In the genomic region with DNA sequence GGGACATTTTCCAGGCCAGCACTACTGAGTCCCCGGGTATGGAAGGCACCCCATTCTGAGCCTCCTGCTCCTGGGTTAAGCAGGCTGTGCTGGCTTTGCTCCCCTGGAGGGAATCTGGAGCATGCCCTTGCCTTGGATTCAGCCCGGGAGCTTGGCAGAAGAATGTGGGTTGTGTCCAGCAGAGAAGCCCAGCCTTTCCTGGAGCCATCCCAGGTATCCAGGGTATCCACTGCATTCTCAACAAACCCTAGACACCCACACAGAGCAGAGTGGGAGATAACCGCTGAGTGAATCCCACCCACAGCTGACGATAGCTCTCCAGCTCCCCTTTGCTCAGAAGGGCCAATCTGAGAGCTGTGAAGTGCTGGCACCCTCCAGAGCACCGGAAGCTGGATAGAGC, we compare ENCODE assay signal across 7 mouse cellular contexts. TPM values are rescaled to one million over a fixed set of nuclear protein-coding genes. Genes with fewer than 3 reads are reported as not detected.
DNase-seq lines count a peak whose midpoint lies in the region; ATAC-seq and TF ChIP-seq lines count a peak whose summit lies in the region.

No protein-coding gene starts in this region.

- H3K4me1 ChIP-seq in midbrain, embryonic 11.5 days (ENCODE audit: control insufficient read depth, insufficient read depth, low read length), result no peaks in the 10 kb centered on the region
- 0 out of 2 replicates have a peak, but pooled peaks cover under 1% of the 10 kb centered on the region for H3K4me1 ChIP-seq in midbrain, embryonic 10.5 days
- peaks cover 3% of the 10 kb centered on the region; the same call in 1 of the 2 replicates for H3K4me1 ChIP-seq in neural tube, embryonic 15.5 days
- no peaks in the 10 kb centered on the region for H3K4me1 ChIP-seq in thymus, adult 2 months (replicated peaks; ENCODE audit: control insufficient read depth, insufficient read depth, low read length)

- no peaks in the 10 kb centered on the region for H3K36me3 ChIP-seq in midbrain, embryonic 11.5 days (ENCODE audit: control insufficient read depth, insufficient read depth, low read length)
- H3K36me3 ChIP-seq in midbrain, embryonic 10.5 days, result no peaks in the 10 kb centered on the region
- H3K36me3 ChIP-seq in neural tube, embryonic 15.5 days, result no peaks in the 10 kb centered on the region
- H3K36me3 ChIP-seq in thymus, adult 2 months (ENCODE audit: control insufficient read depth, insufficient read depth, low read length), result no peaks in the 10 kb centered on the region

- WGBS in midbrain, embryonic 11.5 days, result 75% methylated on average over 5 of the region's 5 CpGs
- 77% methylated on average over 5 of the region's 5 CpGs for WGBS in midbrain, embryonic 10.5 days
- 68% methylated on average over 5 of the region's 5 CpGs for WGBS in neural tube, embryonic 15.5 days
- WGBS in thymus, adult 2 months, result 90% methylated on average over 5 of the region's 5 CpGs

- no peaks in the 10 kb centered on the region for H3K9me3 ChIP-seq in midbrain, embryonic 11.5 days (ENCODE audit: control insufficient read depth, low read length)
- H3K9me3 ChIP-seq in midbrain, embryonic 10.5 days (replicated peaks), result no peaks in the 10 kb centered on the region
- H3K9me3 ChIP-seq in neural tube, embryonic 15.5 days (replicated peaks), result no peaks in the 10 kb centered on the region

- no peaks in the 10 kb centered on the region for H3K27me3 ChIP-seq in midbrain, embryonic 11.5 days (ENCODE audit: control insufficient read depth, insufficient read depth, low read length)
- H3K27me3 ChIP-seq in midbrain, embryonic 10.5 days (ENCODE audit: low read depth, poor library complexity, severe bottlenecking), result no peaks in the 10 kb centered on the region
- H3K27me3 ChIP-seq in neural tube, embryonic 15.5 days (replicated peaks), result no peaks in the 10 kb centered on the region
- H3K27me3 ChIP-seq in thymus, adult 2 months (ENCODE audit: control insufficient read depth, insufficient read depth, low read length), result no peaks in the 10 kb centered on the region

- no peak overlapping the region for H3K4me2 ChIP-seq in midbrain, embryonic 11.5 days
- no peak overlapping the region for H3K4me2 ChIP-seq in neural tube, embryonic 15.5 days

- peak; percentile 28 for DNase-seq in midbrain, embryonic 11.5 days (ENCODE audit: low spot score, missing footprints)
- no peak for DNase-seq in midbrain, embryonic 10.5 days (ENCODE audit: low spot score)
- DNase-seq in gastrocnemius, adult 2 months, result peak; percentile 72
- DNase-seq in heart, postnatal 14 days, result peak; percentile 65 to 82
- no peak for DNase-seq in left cerebral cortex, adult 2 months (ENCODE audit: extremely low spot score in 1 of 2, low spot score in 2 of 2)
- DNase-seq in thymus, adult 2 months, result no peak

- no peak for TF ChIP-seq POLR2A in thymus, adult 2 months (IDR thresholded peaks at IDR 0.05; ENCODE audit: control insufficient read depth, extremely low read depth, insufficient read depth, low read length, poor library complexity)

- no peak overlapping the region for H3K27ac ChIP-seq in midbrain, embryonic 11.5 days (ENCODE audit: low read depth, low read length)
- H3K27ac ChIP-seq in midbrain, embryonic 10.5 days (replicated peaks), result no peak overlapping the region
- peak overlapping the region; percentile 50 for H3K27ac ChIP-seq in gastrocnemius, adult 2 months
- H3K27ac ChIP-seq in neural tube, embryonic 15.5 days (replicated peaks), result peak overlapping the region; percentile 56
- H3K27ac ChIP-seq in left cerebral cortex, adult 2 months, result no peak overlapping the region
- no peak overlapping the region for H3K27ac ChIP-seq in thymus, adult 2 months (ENCODE audit: control insufficient read depth, insufficient read depth, low read length)

- H3K9ac ChIP-seq in midbrain, embryonic 11.5 days (ENCODE audit: low read length), result no peak overlapping the region
- H3K9ac ChIP-seq in neural tube, embryonic 15.5 days (replicated peaks), result no peak overlapping the region

- no peak for ATAC-seq in midbrain, embryonic 11.5 days (ENCODE audit: low FRiP score)
- ATAC-seq in neural tube, embryonic 15.5 days (ENCODE audit: low FRiP score), result no peak

- TF ChIP-seq CTCF in gastrocnemius, adult 2 months (IDR thresholded peaks at IDR 0.05), result no peak
- TF ChIP-seq CTCF in left cerebral cortex, adult 2 months (IDR thresholded peaks at IDR 0.05), result no peak
- no peak for TF ChIP-seq CTCF in thymus, adult 2 months (IDR thresholded peaks at IDR 0.05; ENCODE audit: borderline replicate concordance, control insufficient read depth, extremely low read depth, insufficient read depth, low read length, poor library complexity)

- H3K4me3 ChIP-seq in midbrain, embryonic 11.5 days (ENCODE audit: low read depth, low read length), result no peak overlapping the region
- no peak overlapping the region for H3K4me3 ChIP-seq in midbrain, embryonic 10.5 days
- H3K4me3 ChIP-seq in gastrocnemius, adult 2 months, result peak overlapping the region; percentile 17; the same call in 1 of the 2 replicates
- H3K4me3 ChIP-seq in neural tube, embryonic 15.5 days (replicated peaks), result no peak overlapping the region
- H3K4me3 ChIP-seq in left cerebral cortex, adult 2 months, result no peak overlapping the region
- no peak overlapping the region for H3K4me3 ChIP-seq in thymus, adult 2 months (ENCODE audit: control insufficient read depth, insufficient read depth, low read length)

- intact Hi-C loops in gastrocnemius, adult 2 months (cut with DNase I), result no loop called here
- intact Hi-C loops in heart, postnatal 14 days (cut with DNase I), result no loop called here
- intact Hi-C loops in left cerebral cortex, adult 2 months (cut with DNase I), result no loop called here

RNA-seq across cellular contexts. Expression of a gene that starts 21.5 kb away (rescaled TPM):
- 70.5 and 77.9 TPM in 2 replicates for polyA plus RNA-seq in midbrain, embryonic 11.5 days (2014; fragmentation: Nextera tagmentation; extraction: Ambion mirVana)
- 49.4 and 63.5 TPM in 2 replicates for polyA plus RNA-seq in midbrain, embryonic 10.5 days (2016; fragmentation: Nextera tagmentation; extraction: Ambion mirVana)
- 10 to 100 TPM; 68.3 to 69.6 TPM for total RNA-seq in gastrocnemius, adult 2 months (2021)
- total RNA-seq in heart, postnatal 14 days (2021), result 100 to 1,000 TPM in 1 of 2 experiments, 10 to 100 TPM in 1; 96.9 to 104 TPM
- polyA plus RNA-seq in neural tube, embryonic 15.5 days (2015; fragmentation: Nextera tagmentation; extraction: Ambion mirVana), result 125 and 158 TPM in 2 replicates
- 10 to 100 TPM; 71.3 to 76.4 TPM for total RNA-seq in left cerebral cortex, adult 2 months (2021)
- 47.1 and 64.5 TPM in 2 replicates for polyA plus RNA-seq in thymus, adult 2 months (2012; rRNA removed)

RNA-seq across cellular contexts. Expression of a gene that starts 29.3 kb away (rescaled TPM):
- polyA plus RNA-seq in midbrain, embryonic 11.5 days (2014; fragmentation: Nextera tagmentation; extraction: Ambion mirVana), result 38.5 and 39.1 TPM in 2 replicates
- polyA plus RNA-seq in midbrain, embryonic 10.5 days (2016; fragmentation: Nextera tagmentation; extraction: Ambion mirVana), result 32.3 and 34.9 TPM in 2 replicates
- total RNA-seq in gastrocnemius, adult 2 months (2021), result 1 to 10 TPM; 1.2 to 1.4 TPM
- 1 to 10 TPM; 3.4 to 4.7 TPM for total RNA-seq in heart, postnatal 14 days (2021)
- polyA plus RNA-seq in neural tube, embryonic 15.5 days (2015; fragmentation: Nextera tagmentation; extraction: Ambion mirVana), result 29.8 and 30.6 TPM in 2 replicates
- total RNA-seq in left cerebral cortex, adult 2 months (2021), result 1 to 10 TPM; 9.3 to 9.4 TPM
- 17.2 and 17.8 TPM in 2 replicates for polyA plus RNA-seq in thymus, adult 2 months (2012; rRNA removed)

Comparison
In these comparisons a context has a peak if more than half of its experiments do, and no peak if none do; other contexts are left out.
1. DNase-seq: peak in midbrain, embryonic 11.5 days (single experiment), gastrocnemius, adult 2 months (single experiment) and heart, postnatal 14 days (2 of 2); none in midbrain, embryonic 10.5 days (single experiment), left cerebral cortex, adult 2 months (0 of 2) and thymus, adult 2 months (single experiment).
2. H3K27ac ChIP-seq: peak in gastrocnemius, adult 2 months (single experiment) and neural tube, embryonic 15.5 days (single experiment); none in midbrain, embryonic 11.5 days (single experiment), midbrain, embryonic 10.5 days (single experiment), left cerebral cortex, adult 2 months (single experiment) and thymus, adult 2 months (single experiment).